Comparison of ENCODE assay signal across 25 mouse cellular contexts in the genomic region with DNA sequence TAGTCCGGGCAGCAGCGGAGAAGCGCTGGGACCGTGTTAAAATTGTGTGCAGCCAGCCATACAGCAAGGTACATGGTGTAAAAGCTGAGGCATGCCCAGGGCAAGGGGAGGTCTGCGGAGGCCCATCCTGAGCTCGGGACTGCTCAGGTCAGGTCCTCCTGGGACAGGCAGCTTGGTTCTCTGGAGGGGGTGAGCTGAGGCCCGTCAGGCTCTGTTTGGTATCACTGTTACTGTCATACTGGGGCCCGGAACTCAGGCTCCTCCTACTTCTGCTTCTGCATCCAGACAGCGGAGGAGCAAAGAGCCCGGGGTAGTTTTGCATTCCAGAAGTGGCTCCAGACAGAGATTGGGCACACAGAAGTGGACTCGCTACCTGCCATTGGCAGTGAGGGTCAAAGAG. TPM values are rescaled to one million over a fixed set of nuclear protein-coding genes. Genes with fewer than 3 reads are reported as not detected.
"Had no signal": no experiment of that assay in that cellular context is flagged by ENCODE, and none has a peak within 500 bp of the region (broad histone marks: within the 10 kb centered on the region; RNA-seq: fewer than 3 reads in every experiment).

No protein-coding gene starts in this region.

- H3K9ac ChIP-seq: liver, embryonic 13.5 days; liver, embryonic 15.5 days; liver, postnatal 0 days; lung, embryonic 15.5 days; midbrain, embryonic 12.5 days; neural tube, embryonic 13.5 days; neural tube, embryonic 15.5 days had no signal

- H3K27me3 ChIP-seq: liver, embryonic 13.5 days; liver, embryonic 15.5 days; lung, embryonic 15.5 days; midbrain, embryonic 12.5 days; neural tube, embryonic 13.5 days; neural tube, embryonic 15.5 days had no signal

- H3K4me3 ChIP-seq: liver, embryonic 13.5 days; liver, embryonic 15.5 days; lung, embryonic 15.5 days; midbrain, embryonic 10.5 days; midbrain, embryonic 12.5 days; myocyte; neural tube, embryonic 13.5 days; neural tube, embryonic 15.5 days had no signal

- H3K9me3 ChIP-seq: liver, embryonic 13.5 days; liver, embryonic 15.5 days; lung, embryonic 15.5 days; midbrain, embryonic 10.5 days; midbrain, embryonic 12.5 days; neural tube, embryonic 13.5 days; neural tube, embryonic 15.5 days had no signal

- H3K4me1 ChIP-seq: liver, embryonic 13.5 days; lung, embryonic 15.5 days; midbrain, embryonic 10.5 days; midbrain, embryonic 12.5 days; neural tube, embryonic 13.5 days; neural tube, embryonic 15.5 days had no signal

- DNase-seq: liver, embryonic 13.5 days; liver, postnatal 0 days; lung, adult 2 months; lung, postnatal 14 days; lung, postnatal 36 days; midbrain, embryonic 14.5 days; retina, postnatal 1 day; right cerebral cortex, adult 18-20 months; right cerebral cortex, postnatal 25 days; spleen, adult 18-20 months; thymus, adult 18-20 months; thymus, postnatal 14 days; thymus, postnatal 36 days had no signal

- H3K27ac ChIP-seq: liver, embryonic 13.5 days; liver, embryonic 15.5 days; lung, embryonic 15.5 days; macrophage; midbrain, embryonic 10.5 days; midbrain, embryonic 12.5 days; neural tube, embryonic 13.5 days; neural tube, embryonic 15.5 days had no signal

- H3K4me2 ChIP-seq: liver, embryonic 13.5 days; liver, embryonic 15.5 days; lung, embryonic 15.5 days; midbrain, embryonic 12.5 days; neural tube, embryonic 13.5 days; neural tube, embryonic 15.5 days had no signal

RNA-seq across cellular contexts. Expression of gene Pinlyp, which starts 19.7 kb away (rescaled TPM):
- total RNA-seq: megakaryocyte, adult 5-6 weeks; megakaryocyte-erythroid progenitor cell, adult 5-6 weeks had no signal
- polyA plus RNA-seq: liver, embryonic 13.5 days; liver, embryonic 15.5 days; liver, postnatal 0 days; macrophage; midbrain, embryonic 12.5 days; midbrain, embryonic 14.5 days; midbrain, embryonic 16.5 days; neural tube, embryonic 11.5 days; neural tube, embryonic 13.5 days; neural tube, embryonic 15.5 days had no signal

RNA-seq across cellular contexts. Expression of gene Zfp575, which starts 21.8 kb away (rescaled TPM):
- total RNA-seq: megakaryocyte-erythroid progenitor cell, adult 5-6 weeks had no signal
